Mouse (Mus musculus) heart, adult 2 months (tissue): Measurements from ENCODE around the gene Casp2.

Experiments
- CTCF ChIP-seq: fragments of 200-600 bp; IDR thresholded peaks from 2 replicates; pipeline ENCODE4 v1.8.1; 2022; ENCODE audit warnings: antibody characterized with exemption, mild to moderate bottlenecking, moderate library complexity
- POLR2A ChIP-seq: fragments of 200-500 bp; IDR thresholded peaks from 2 replicates; pipeline ENCODE4 v1.6.1; 2011; ENCODE audit warnings: mild to moderate bottlenecking, low read depth, low read length, control low read depth; ENCODE audit not compliant: insufficient read depth

GRCm38 (mm10) chr6:42324067-42324481 lies 59.3 kb downstream of the Casp2 start:
- TF ChIP-seq POLR2A (no peak), CTCF (no peak)
